Mouse (Mus musculus) heart, embryonic 13.5 days (tissue): ENCODE measurements around the gene Ackr1. TPM values are rescaled to one million over a fixed set of nuclear protein-coding genes. Genes with fewer than 3 reads are reported as not detected.

Source experiments
- ATAC-seq: fragments of 200-750 bp; cut with Nextera tagmentation; 2 replicates; pipeline ENCODE4 v1.8.0; 2017; ENCODE audit warnings: moderate TSS enrichment; ENCODE audit not compliant: insufficient number of reproducible peaks, low FRiP score, low TSS enrichment; ENCODE audit errors: extremely low read depth
- H3K27ac ChIP-seq: fragments of 300-500 bp; sonication (generic); replicated peaks from 2 replicates; pipeline ENCODE4 v1.5.1; 2015; ENCODE audit warnings: moderate library complexity, mild to moderate bottlenecking, inconsistent platforms
- H3K27me3 ChIP-seq: fragments of 300-500 bp; sonication (generic); replicated peaks from 2 replicates; pipeline ENCODE4 v1.6.1; 2015; ENCODE audit warnings: mild to moderate bottlenecking, inconsistent platforms
- H3K36me3 ChIP-seq: fragments of 300-500 bp; sonication (generic); 2 replicates; pipeline ENCODE4 v1.6.1; 2015; ENCODE audit warnings: mild to moderate bottlenecking, inconsistent platforms
- H3K4me1 ChIP-seq: fragments of 300-500 bp; sonication (generic); 2 replicates; pipeline ENCODE4 v1.6.1; 2015; ENCODE audit warnings: inconsistent platforms
- H3K4me2 ChIP-seq: fragments of 300-500 bp; sonication (generic); 2 replicates; pipeline ENCODE4 v1.6.1; 2015; ENCODE audit warnings: inconsistent platforms, mild to moderate bottlenecking, moderate library complexity
- H3K4me3 ChIP-seq: fragments of 300-500 bp; sonication (generic); 2 replicates; pipeline ENCODE4 v1.5.1; 2015; ENCODE audit warnings: moderate library complexity, mild to moderate bottlenecking, inconsistent platforms
- H3K9ac ChIP-seq: fragments of 300-500 bp; sonication (generic); 2 replicates; pipeline ENCODE4 v1.6.1; 2015; ENCODE audit warnings: inconsistent platforms, mild to moderate bottlenecking, moderate library complexity
- H3K9me3 ChIP-seq: fragments of 300-500 bp; sonication (generic); 2 replicates; pipeline ENCODE4 v1.6.1; 2016; ENCODE audit warnings: inconsistent platforms
- WGBS: fragments of 180-500 bp; shearing (Covaris S2); methylation state at CpG from one replicate; pipeline ENCODE4 v1.1.7; 2015; ENCODE audit warnings: mixed read lengths; 5-methylcytosine and 5-hydroxymethylcytosine counted together
- polyA plus RNA-seq: library from polyadenylated mRNA; unstranded; fragments of >200 nt; fragmentation: Nextera tagmentation; extraction: Ambion mirVana; gene quantifications from 2 replicates; pipeline ENCODE4 v1.2.1, GENCODE M21; 2015

Ackr1 gene
- polyA plus RNA-seq, 1 experiment from 2014 or later, result 2.1 TPM

DNA sequence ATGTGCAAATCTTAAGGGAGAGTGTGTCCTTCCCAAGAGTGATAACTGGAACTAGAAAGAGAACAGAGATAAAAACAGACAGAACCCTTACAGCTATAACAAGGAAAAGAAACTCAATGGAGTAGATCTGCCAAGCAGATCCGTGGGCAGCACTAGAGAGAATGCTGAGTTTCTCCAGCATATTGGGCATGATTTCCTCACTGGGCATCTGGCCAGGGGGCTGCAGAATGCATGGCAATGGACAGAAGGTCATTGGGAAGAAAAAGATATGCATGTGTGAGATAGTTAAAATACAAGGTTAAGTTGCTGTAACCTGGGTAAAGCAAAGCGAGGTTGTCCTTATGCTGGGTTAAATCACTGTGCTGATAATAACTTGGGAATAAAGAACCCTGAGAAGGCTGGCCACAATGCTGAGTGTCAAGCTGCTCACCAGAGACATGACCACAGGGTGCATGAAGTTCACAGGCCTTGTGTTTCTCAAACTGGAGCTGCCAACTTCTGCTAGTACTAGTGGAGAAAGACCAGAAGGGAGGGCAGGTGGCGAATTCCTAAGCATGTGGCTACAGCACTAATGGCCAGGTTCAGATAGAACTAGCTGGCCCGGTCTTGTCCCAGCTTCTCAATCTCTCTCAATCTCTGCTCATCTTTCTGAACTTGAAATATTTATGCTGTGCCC, 30.7 kb upstream of the Ackr1 start:
- Histone ChIP-seq H3K36me3 (no peaks in the 10 kb centered on the region), H3K9ac (no peak overlapping the region), H3K4me2 (no peak overlapping the region), H3K27me3 (peaks cover 52% of the 10 kb centered on the region), H3K4me3 (no peak overlapping the region), H3K9me3 (no peaks in the 10 kb centered on the region), H3K4me1 (peaks cover 23% of the 10 kb centered on the region), H3K27ac (no peak overlapping the region)
- WGBS, result 72% methylated on average over 4 of the region's 4 CpGs
- no peak for ATAC-seq

DNA sequence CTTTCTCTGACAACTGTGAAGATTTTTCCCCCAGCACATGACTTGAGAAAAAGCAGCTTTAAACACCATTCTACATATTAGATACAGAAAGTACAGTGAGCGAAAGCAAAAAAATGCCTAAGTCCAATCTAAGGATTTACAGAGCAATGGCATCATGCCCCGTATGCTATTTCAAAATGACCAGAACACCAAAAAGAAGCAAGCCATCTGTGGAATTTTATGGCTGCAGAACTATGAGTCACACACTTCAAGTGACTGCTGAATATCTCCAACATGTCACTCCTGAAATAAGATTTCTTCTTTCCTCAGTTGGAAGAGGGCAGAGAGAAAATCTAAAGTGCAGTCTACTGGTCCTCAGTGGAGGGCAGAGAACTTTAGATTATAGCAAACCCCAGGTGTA, 29.9 kb upstream of the Ackr1 start:
- H3K4me3 ChIP-seq, result no peak overlapping the region
- no peaks in the 10 kb centered on the region for H3K9me3 ChIP-seq
- 73% methylated on average over 2 of the region's 2 CpGs for WGBS
- peaks cover 45% of the 10 kb centered on the region for H3K27me3 ChIP-seq
- no peak overlapping the region for H3K27ac ChIP-seq
- peaks cover 23% of the 10 kb centered on the region for H3K4me1 ChIP-seq
- H3K36me3 ChIP-seq, result no peaks in the 10 kb centered on the region
- no peak overlapping the region for H3K9ac ChIP-seq
- ATAC-seq, result no peak
- H3K4me2 ChIP-seq, result no peak overlapping the region

DNA sequence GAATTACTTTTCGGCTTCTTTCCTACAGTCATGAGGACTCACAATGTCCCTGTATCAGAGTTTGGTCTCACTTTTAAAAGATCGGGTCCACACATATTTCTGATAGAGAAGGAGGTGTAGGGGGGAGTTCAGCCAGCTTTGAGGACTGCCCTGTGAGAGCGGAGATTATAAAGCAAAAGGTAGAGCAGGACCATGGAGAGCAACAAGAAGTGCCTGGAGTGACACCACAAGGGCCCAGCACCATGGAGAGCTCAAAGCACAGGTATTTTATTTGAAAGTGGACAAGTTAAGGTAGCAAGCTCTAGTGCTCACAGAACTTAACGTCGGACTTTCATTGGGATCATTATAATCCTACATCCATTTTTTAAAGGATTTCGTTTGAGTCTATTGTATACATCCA, 28.1 kb upstream of the Ackr1 start:
- H3K27me3 ChIP-seq, result peaks cover 28% of the 10 kb centered on the region
- peaks cover 9% of the 10 kb centered on the region for H3K4me1 ChIP-seq
- H3K27ac ChIP-seq, result no peak overlapping the region
- no peak overlapping the region for H3K4me2 ChIP-seq
- no peak overlapping the region for H3K4me3 ChIP-seq
- no peaks in the 10 kb centered on the region for H3K9me3 ChIP-seq
- no peak for ATAC-seq
- no peaks in the 10 kb centered on the region for H3K36me3 ChIP-seq
- WGBS, result 22% methylated on average over 6 of the region's 6 CpGs
- no peak overlapping the region for H3K9ac ChIP-seq

DNA sequence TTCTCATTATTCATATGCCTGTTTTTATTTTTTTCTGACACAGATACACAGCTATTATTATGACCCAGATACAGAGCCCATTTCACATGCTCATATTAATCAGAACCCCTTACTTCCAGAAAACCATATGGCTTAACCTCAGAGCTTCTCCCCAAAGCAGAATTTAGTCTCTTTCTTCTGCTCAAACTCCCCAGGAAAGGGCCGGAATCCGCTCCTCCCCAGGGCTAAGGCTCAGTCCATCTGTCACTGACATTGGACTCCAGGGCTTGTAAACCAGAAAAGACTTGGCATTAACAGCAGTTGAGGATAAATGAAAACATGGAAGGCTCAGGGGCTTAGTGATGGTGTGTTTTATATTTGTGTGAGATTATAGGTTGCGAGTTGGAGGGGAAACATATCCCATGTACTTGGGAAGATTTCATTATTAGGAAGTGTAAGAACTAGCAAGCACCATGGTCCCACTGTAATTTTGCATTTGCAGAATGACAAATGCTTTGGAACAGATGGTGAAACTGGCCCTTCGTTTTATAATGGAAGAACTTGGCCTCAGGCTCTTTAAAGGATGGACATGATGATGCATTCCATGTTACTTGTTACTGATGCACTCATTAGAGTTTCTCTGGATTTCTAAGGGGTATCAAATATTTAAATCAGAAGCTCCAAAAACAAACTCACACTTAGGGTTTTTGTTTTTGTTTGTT, 26.2 kb upstream of the Ackr1 start:
- ATAC-seq, result no peak
- whole genome bisulfite sequencing, result 72% methylated on average over 4 of the region's 4 CpGs
- Histone ChIP-seq H3K4me2 (no peak overlapping the region), H3K36me3 (no peaks in the 10 kb centered on the region), H3K4me3 (no peak overlapping the region), H3K4me1 (peaks cover 4% of the 10 kb centered on the region; the same call in 1 of the 2 replicates), H3K27ac (no peak overlapping the region), H3K9me3 (no peaks in the 10 kb centered on the region), H3K27me3 (peaks cover 9% of the 10 kb centered on the region), H3K9ac (no peak overlapping the region)

DNA sequence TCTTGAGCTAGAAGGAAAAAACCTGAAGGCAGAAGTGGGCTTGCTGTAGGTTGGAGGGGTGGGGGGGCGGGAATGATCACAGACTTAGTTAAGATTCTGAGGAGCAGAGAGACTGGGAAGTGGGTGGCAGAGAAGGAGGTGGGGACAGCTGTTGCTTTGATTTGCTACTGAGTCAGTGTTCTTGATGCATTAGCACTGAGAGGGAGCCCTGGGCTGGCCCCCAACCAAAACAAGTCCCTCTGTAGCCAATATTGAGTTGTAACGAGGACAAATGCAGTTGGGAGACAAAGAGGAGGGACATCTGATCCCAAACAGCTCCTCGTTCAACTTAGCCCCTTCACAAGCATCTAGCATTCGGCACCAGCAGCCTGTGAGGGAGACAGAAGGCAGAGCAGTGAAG, 24.2 kb upstream of the Ackr1 start:
- Histone ChIP-seq H3K4me2 (no peak overlapping the region), H3K27ac (no peak overlapping the region), H3K27me3 (no peaks in the 10 kb centered on the region; the same call in 1 of the 2 replicates), H3K9ac (no peak overlapping the region), H3K36me3 (no peaks in the 10 kb centered on the region), H3K4me3 (no peak overlapping the region), H3K4me1 (peaks cover 4% of the 10 kb centered on the region; the same call in 1 of the 2 replicates), H3K9me3 (no peaks in the 10 kb centered on the region)
- 31% methylated on average over 4 of the region's 4 CpGs for WGBS
- no peak for ATAC-seq

DNA sequence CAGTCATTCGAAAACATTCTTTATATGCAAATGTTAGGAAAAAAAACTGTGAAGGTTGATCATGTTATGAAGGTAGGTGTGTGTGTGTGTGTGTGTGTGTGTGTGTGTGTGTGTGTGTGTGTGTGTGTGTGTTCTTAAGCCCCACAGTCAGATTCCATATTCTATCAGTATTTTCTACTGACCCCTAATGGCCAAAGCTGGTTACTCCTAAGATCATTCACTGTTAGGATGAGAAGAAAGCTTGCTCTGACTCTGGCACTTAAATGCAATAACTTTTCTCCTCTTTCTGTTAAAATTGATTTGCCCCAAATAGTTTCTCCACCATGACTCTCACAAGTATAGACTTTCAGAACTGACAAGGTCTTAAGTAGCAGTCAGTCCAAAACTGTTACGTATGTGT, 23.1 kb upstream of the Ackr1 start:
- WGBS, result 78% methylated on average over 2 of the region's 2 CpGs
- H3K27me3 ChIP-seq, result no peaks in the 10 kb centered on the region
- ATAC-seq, result no peak
- H3K4me1 ChIP-seq, result peaks cover 4% of the 10 kb centered on the region; the same call in 1 of the 2 replicates
- no peaks in the 10 kb centered on the region for H3K9me3 ChIP-seq
- H3K9ac ChIP-seq, result no peak overlapping the region
- H3K27ac ChIP-seq, result no peak overlapping the region
- H3K36me3 ChIP-seq, result no peaks in the 10 kb centered on the region
- H3K4me2 ChIP-seq, result no peak overlapping the region
- H3K4me3 ChIP-seq, result no peak overlapping the region

DNA sequence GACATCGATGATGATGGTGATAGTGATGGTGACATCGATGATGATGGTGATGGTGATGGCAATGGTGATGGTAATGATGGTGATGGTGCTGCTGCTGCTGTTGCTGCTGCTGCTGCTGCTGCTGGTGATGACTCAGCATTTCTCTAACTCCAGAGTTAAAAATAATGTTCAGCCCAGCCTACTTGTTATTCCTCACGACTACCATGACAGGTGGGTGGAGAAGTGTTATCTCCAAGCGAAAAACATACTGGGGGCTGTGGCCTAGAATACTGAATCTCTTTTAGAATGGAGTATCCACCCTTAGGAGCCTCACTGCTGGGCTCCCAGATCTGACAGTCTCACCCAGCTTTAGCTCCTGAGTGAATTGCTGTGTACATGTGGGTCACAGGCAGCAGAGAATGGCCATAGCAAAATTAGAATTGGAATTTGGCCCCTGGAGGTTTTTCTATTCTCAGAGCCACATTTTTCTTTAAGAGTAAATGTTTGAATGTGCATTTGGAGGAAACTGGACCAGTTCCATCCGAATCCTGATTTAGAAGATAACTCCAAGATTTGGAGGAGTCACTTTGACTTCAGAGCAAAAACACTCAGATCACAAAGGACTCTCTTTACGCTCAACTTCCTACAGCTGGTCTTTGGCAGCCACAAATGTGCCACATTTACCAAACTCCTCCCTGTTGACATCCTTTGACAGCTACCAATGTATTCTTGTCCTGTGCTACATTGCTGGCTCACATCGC, 21.7 kb upstream of the Ackr1 start:
- WGBS, result 56% methylated on average over 7 of the region's 7 CpGs
- Histone ChIP-seq H3K4me2 (no peak overlapping the region; the same call in 1 of the 2 replicates), H3K4me1 (peaks cover 4% of the 10 kb centered on the region; the same call in 1 of the 2 replicates), H3K27ac (no peak overlapping the region), H3K27me3 (no peaks in the 10 kb centered on the region), H3K4me3 (no peak overlapping the region), H3K9ac (no peak overlapping the region), H3K9me3 (no peaks in the 10 kb centered on the region), H3K36me3 (no peaks in the 10 kb centered on the region)
- no peak; the same call in 1 of the 2 replicates for ATAC-seq

DNA sequence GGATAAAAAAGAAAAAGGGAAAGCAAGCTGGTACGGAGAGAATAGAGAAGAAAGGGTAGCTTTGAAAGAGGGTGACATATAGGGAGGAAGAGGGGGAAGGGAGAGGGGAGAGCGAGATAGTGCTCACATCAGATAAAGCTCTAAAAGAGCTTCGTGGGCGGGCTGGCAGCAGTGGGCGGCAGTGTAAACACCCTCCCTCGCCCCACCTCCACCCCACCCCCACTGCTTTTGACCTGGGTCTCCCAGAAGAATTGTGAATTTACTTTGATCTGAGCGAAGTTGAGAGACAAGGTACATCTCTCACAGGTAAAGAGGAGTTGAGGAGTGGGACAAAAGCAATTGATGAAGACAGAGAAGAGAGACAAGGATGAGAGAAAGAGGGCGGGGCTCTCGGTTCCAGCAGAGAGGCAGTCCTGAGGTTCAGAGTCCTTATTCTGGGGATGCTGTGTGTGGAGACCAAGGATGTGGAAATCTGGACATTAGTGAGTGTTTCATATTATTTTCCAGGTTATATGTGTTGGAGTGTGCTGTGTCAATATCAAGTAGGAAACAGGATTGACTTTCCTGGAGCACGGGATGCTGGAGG, 16.9 kb upstream of the Ackr1 start, which contains the start of gene Aim2:
Gene Aim2, plus strand, starts transcription at position 508 of the 586 bp plus-strand sequence.
- H3K4me1 ChIP-seq, result peaks cover 19% of the 10 kb centered on the region
- H3K36me3 ChIP-seq, result no peaks in the 10 kb centered on the region
- H3K4me2 ChIP-seq, result peak within 1 kb of the TSS; percentile 68
- peak; percentile 32; the same call in 1 of the 2 replicates for ATAC-seq
- 10% methylated on average over 10 of the region's 10 CpGs for WGBS
- no peaks in the 10 kb centered on the region for H3K9me3 ChIP-seq
- H3K9ac ChIP-seq, result peak within 1 kb of the TSS; percentile 66
- no peaks in the 10 kb centered on the region for H3K27me3 ChIP-seq
- peak within 1 kb of the TSS; percentile 42 for H3K4me3 ChIP-seq
- H3K27ac ChIP-seq, result no peak within 1 kb of the TSS

DNA sequence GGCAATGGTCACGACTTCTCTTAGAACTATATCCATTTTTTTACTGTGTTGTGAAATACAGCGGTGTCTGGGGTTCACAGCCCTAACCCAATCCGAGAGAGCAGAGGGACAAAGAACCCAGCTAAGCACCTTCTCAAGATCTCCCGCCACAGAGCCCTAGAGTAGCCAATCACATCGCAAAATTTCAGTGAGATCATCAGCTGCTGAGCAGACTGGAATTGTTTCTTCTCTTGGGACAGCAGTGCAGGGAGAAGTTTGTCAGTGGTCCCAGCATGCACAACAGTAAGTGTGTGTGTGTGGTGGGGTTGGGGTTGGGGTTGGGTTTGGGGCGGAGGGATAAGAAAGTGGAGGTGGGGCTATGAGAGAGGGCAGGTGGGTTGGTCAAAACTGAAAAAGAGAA, 16.4 kb upstream of the Ackr1 start:
- Histone ChIP-seq H3K27me3 (no peaks in the 10 kb centered on the region), H3K9ac (peak overlapping the region; percentile 66), H3K9me3 (no peaks in the 10 kb centered on the region), H3K4me2 (peak overlapping the region; percentile 68), H3K4me1 (peaks cover 18% of the 10 kb centered on the region), H3K27ac (no peak overlapping the region), H3K4me3 (peak overlapping the region; percentile 42), H3K36me3 (no peaks in the 10 kb centered on the region)
- ATAC-seq, result peak; percentile 61; the same call in 1 of the 2 replicates
- WGBS, result 4% methylated on average over 6 of the region's 6 CpGs

DNA sequence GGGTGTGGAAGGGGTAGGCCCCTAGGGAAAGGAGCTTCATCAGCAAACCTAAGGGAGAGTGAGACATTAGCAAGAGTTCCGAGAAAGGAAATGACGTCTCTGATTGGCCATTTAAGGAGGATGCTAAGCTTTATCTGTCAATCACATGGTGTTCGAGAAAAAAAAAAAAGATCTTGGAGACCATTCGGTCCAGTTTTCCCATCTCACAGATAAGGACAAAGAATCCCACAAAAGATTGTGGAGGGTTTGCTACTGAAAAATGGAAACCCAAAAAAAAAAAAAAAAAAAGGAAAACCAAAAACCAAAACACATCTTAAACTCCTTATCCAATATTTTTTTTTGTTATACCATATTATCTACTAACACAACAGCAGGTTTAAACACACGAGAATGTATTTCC, 15.6 kb upstream of the Ackr1 start:
- WGBS, result 52% methylated on average over 5 of the region's 5 CpGs
- no peaks in the 10 kb centered on the region for H3K9me3 ChIP-seq
- H3K36me3 ChIP-seq, result no peaks in the 10 kb centered on the region
- peaks cover 18% of the 10 kb centered on the region for H3K4me1 ChIP-seq
- H3K4me2 ChIP-seq, result peak overlapping the region; percentile 68; the same call in 1 of the 2 replicates
- no peak for ATAC-seq
- no peak overlapping the region for H3K27ac ChIP-seq
- H3K27me3 ChIP-seq, result no peaks in the 10 kb centered on the region
- no peak overlapping the region for H3K9ac ChIP-seq
- no peak overlapping the region for H3K4me3 ChIP-seq

DNA sequence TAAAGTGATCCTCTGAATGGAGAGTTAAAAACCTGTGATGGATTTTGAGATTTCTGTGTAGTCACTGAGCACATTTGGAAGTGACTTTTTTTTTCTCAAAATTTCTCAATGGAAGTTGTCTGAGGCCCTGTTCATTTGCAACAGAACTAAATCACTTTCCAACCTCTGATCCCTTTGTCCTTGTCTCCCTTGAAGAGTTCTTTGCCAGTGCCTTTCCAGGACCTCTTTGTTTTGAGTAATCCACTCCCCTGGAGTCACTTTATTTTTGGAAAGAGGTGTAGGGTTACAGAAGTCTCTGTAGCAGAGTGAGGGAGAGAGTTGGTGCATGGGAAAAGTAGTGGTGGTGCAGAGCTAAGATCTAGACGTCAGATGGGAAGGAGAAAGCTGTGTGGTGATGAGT, 15.0 kb upstream of the Ackr1 start:
- Histone ChIP-seq H3K4me2 (no peak overlapping the region), H3K4me1 (peaks cover 18% of the 10 kb centered on the region), H3K27me3 (no peaks in the 10 kb centered on the region), H3K36me3 (no peaks in the 10 kb centered on the region), H3K9ac (no peak overlapping the region), H3K4me3 (no peak overlapping the region), H3K9me3 (no peaks in the 10 kb centered on the region), H3K27ac (no peak overlapping the region; the same call in 1 of the 2 replicates)
- no peak for ATAC-seq
- 12% methylated on average over 1 of the region's 1 CpGs for WGBS
